Mouse (Mus musculus): Measurements from ENCODE around the gene Mdm2. TPM values are rescaled to one million over a fixed set of nuclear protein-coding genes. Genes with fewer than 3 reads are reported as not detected.

The Mdm2 gene
- total RNA-seq, 2 experiments from 2014 or later, result 45.6 to 58.8 TPM

- no peak for ATAC-seq (replicated peaks; ENCODE audit: low FRiP score, low TSS enrichment, poor library complexity, severe bottlenecking)
Measured at GRCm38 (mm10) chr10:117677494-117678236, 32.9 kb downstream of the Mdm2 start.

GRCm38 (mm10) chr10:117676644-117677313 lies 33.8 kb downstream of the Mdm2 start:
- ATAC-seq (replicated peaks; ENCODE audit: low FRiP score, low TSS enrichment, poor library complexity, severe bottlenecking), result peak; percentile 32; the same call in 1 of the 2 replicates

- ATAC-seq (replicated peaks; ENCODE audit: low FRiP score, low TSS enrichment, poor library complexity, severe bottlenecking), result no peak
Measured at GRCm38 (mm10) chr10:117676036-117676643, 34.4 kb downstream of the Mdm2 start.

- no peak for ATAC-seq (replicated peaks; ENCODE audit: low FRiP score, low TSS enrichment, poor library complexity, severe bottlenecking)
Measured at GRCm38 (mm10) chr10:117675096-117676035, 35.2 kb downstream of the Mdm2 start.

GRCm38 (mm10) chr10:117674359-117675019 lies 36.1 kb downstream of the Mdm2 start:
- ATAC-seq (replicated peaks; ENCODE audit: low FRiP score, low TSS enrichment, poor library complexity, severe bottlenecking), result no peak

- ATAC-seq (replicated peaks; ENCODE audit: low FRiP score, low TSS enrichment, poor library complexity, severe bottlenecking), result no peak
Measured at GRCm38 (mm10) chr10:117673913-117674312, 36.6 kb downstream of the Mdm2 start.

DNA sequence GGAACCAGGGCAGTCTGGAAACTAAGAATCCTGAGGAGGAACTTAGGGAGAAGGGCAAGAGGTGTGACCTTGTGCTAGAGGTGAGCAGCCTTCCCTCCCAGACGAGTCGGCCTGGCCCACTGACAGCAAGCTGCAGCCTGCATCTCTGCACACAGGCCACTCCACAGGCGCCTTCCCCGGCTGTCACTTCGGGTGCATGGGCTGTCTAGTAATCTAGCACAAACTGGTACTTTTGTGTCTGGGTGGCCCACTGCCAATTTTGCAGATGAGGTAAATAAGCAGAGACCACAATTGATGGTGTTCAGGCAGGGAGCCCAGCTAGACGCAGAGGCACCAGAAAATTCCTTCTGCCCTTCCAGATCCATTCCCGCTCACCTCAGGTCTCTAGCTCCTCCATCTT lies 37.9 kb downstream of the Mdm2 start:
- ATAC-seq (replicated peaks; ENCODE audit: low FRiP score, low TSS enrichment, poor library complexity, severe bottlenecking), result no peak

- ATAC-seq (replicated peaks; ENCODE audit: low FRiP score, low TSS enrichment, poor library complexity, severe bottlenecking), result no peak
Measured at GRCm38 (mm10) chr10:117671930-117672666, 38.5 kb downstream of the Mdm2 start.

GRCm38 (mm10) chr10:117671266-117671665 lies 39.3 kb downstream of the Mdm2 start:
- ATAC-seq (replicated peaks; ENCODE audit: low FRiP score, low TSS enrichment, poor library complexity, severe bottlenecking), result no peak

DNA sequence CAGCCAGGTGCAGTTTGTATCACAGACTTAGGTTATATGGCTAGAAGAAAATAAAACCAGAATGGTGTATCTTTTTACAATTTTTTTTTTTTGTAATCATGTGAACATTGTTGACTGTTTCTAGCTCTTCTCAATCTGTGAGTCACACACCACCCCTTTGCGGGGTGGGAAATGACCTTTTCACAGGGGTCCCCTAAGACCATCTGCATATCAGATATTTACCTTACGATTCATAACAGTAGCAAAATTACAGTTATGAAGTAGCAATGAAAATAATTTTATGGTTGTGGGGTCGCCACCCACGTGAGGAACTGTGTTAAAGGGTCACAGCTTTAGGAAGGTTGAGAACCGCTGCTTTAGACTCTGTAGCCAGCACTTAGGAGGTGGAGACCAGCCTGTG lies 39.8 kb downstream of the Mdm2 start:
- no peak for ATAC-seq (replicated peaks; ENCODE audit: low FRiP score, low TSS enrichment, poor library complexity, severe bottlenecking)

GRCm38 (mm10) chr10:117670092-117670491 lies 40.5 kb downstream of the Mdm2 start:
- ATAC-seq (replicated peaks; ENCODE audit: low FRiP score, low TSS enrichment, poor library complexity, severe bottlenecking), result no peak

DNA sequence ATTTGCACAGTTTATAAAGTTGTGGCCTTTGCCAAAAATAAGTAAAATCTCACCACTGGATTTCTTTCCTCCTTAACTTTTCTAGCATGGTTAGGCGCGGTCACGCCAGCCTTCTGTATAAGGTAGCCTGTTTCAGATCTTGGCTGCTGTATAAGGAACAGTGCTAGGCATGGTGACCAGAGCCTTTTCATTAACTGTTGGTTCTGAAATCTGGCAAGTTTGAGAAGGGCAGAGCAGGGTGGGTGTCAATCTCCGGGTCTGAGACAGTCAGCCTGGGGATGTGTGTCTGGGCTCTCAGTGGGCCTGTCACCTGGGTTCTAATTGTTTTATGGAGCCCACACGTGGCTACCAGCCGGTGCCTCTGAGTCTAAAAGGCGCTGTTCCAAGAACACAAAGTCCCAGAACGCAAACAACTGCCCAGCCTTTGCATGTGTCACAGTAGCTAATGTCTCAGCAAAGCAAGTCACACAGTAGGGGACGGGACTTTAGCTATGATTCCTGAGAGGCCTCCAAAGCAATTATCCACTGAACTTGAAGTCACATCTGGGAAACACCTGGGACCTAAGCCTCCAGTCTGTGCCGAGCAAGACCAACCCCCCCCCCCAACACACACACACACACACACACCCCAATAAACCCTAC lies 41.0 kb downstream of the Mdm2 start:
- ATAC-seq (replicated peaks; ENCODE audit: low FRiP score, low TSS enrichment, poor library complexity, severe bottlenecking), result no peak

- no peak for ATAC-seq (replicated peaks; ENCODE audit: low FRiP score, low TSS enrichment, poor library complexity, severe bottlenecking)
Measured at GRCm38 (mm10) chr10:117668546-117669300, 41.8 kb downstream of the Mdm2 start.

GRCm38 (mm10) chr10:117667663-117668507 lies 42.7 kb downstream of the Mdm2 start:
- ATAC-seq (replicated peaks; ENCODE audit: low FRiP score, low TSS enrichment, poor library complexity, severe bottlenecking), result no peak

DNA sequence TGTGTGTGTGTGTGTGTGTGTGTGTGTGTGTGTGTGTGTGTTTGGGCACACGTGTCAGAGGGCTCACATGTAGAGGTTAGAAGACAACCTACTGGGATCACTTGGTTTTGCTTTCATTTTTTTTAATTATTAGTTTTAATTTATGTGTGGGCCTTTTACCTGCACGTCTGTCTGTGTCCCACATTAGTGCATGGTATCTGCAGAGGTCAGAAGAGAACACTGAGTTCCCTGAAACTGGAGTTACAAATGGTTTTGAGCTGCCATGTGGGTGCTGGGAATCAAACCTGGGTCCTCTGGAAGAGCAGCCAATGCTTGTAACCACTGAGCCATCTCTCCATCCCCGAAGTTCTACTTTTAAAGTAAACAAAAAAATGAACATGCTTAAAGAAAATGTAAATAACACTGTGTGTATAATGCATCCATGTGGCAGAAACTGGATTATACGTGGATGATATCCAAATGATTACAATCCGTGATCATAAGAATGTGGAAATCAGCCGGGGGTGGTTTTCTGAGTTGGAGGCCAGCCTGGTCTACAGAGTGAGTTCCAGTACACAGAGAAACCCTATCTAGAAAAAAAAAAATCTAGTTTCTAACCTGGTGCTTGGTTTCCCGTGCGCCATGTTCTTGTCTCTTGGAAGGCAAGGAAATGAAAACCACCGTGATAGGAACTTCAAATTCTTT lies 43.5 kb downstream of the Mdm2 start:
- no peak for ATAC-seq (replicated peaks; ENCODE audit: low FRiP score, low TSS enrichment, poor library complexity, severe bottlenecking)

GRCm38 (mm10) chr10:117666361-117666760 lies 44.2 kb downstream of the Mdm2 start:
- no peak for ATAC-seq (replicated peaks; ENCODE audit: low FRiP score, low TSS enrichment, poor library complexity, severe bottlenecking)

All from megakaryocyte-erythroid progenitor cell, adult 5-6 weeks (primary cell).